Mouse (Mus musculus): ENCODE data around the gene Gm609.
"Not testable (repeated sequence)": the region's sequence is repeated elsewhere in the genome, so short reads cannot be mapped to it uniquely, and the experiment has no call there.

Gm609 gene

GRCm38 (mm10) chr16:45492927-45493326 lies at the start of gene Gm609:
TSS of gene Gm609 (minus strand) at chr16:45492969.
- DNase-seq (ENCODE audit: inconsistent ontology term), result no peak

- DNase-seq (ENCODE audit: inconsistent ontology term), result no peak
These were observed 49.3 kb upstream of the Gm609 start for GRCm38 (mm10) chr16:45542108-45542507.

GRCm38 (mm10) chr16:45538342-45538741 lies 45.6 kb upstream of the Gm609 start:
- not testable (repeated sequence) for DNase-seq (ENCODE audit: inconsistent ontology term)

DNA sequence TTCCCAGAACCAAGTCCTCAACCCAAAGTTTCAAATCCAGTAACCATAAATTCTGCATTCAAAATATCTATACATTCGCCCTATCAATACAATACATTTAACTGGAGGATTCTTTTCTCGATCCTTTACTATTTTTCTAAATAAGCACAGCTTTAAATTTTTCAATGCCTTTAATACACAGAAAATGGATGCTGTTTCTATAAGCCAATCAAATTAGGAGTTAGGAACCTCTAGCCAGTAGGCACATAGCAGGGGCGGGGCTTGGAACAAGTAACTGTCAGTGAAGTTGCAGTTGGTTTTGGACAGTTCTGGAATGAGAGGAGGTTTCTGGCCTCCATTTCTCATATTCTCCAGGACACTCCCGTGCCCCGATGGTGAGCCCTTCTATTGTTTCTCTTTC lies 42.2 kb upstream of the Gm609 start, which contains the start of gene Slc9c1:
Gene Slc9c1, plus strand, starts transcription at position 301 of the 400 bp plus-strand sequence.
- no peak for DNase-seq (ENCODE audit: inconsistent ontology term)

DNA sequence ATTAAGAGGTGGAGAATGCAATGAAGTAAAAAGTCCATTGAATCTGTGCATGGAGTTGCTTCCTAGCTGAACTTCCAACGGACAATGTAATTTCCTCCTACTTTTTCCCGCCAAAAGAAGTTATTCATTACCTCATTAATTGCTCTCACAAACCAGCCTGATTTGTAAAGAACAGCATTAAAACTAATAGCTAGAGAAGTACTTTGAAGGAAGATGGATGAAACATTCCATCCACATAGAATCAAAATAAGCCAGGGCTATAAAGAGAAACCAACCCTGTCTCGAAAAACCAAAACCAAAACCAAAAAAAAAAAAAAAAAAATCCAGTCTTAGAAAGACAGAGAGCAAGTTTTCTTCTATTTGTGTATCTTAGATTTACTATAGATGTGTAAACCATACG lies 39.2 kb upstream of the Gm609 start, which contains the start of gene Gm17783:
Gene Gm17783, minus strand, starts transcription at position 101 of the 400 bp plus-strand sequence.
- no peak for DNase-seq (ENCODE audit: inconsistent ontology term)

GRCm38 (mm10) chr16:45525551-45525950 lies 32.8 kb upstream of the Gm609 start:
- DNase-seq (ENCODE audit: inconsistent ontology term), result no peak

DNA sequence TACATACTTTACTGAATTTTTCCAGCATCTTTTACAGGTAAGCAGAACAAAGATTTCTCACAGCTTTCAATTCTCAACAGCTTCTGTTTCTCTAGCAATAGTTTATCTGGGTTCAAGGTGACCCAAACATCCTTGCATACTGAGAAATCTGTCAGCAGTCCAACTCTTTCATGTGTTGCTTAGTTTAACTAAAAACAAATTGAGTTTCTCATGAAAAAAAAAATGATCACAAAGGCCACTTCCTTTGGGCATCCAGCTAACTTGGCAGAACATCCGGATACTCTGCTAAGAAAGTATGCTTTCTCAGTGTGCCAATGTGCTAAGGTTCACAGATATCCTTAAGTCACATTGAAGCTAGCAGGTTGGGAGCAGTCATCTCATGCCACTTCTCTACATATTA lies 2.6 kb upstream of the Gm609 start:
- no peak for DNase-seq (ENCODE audit: inconsistent ontology term)

DNA sequence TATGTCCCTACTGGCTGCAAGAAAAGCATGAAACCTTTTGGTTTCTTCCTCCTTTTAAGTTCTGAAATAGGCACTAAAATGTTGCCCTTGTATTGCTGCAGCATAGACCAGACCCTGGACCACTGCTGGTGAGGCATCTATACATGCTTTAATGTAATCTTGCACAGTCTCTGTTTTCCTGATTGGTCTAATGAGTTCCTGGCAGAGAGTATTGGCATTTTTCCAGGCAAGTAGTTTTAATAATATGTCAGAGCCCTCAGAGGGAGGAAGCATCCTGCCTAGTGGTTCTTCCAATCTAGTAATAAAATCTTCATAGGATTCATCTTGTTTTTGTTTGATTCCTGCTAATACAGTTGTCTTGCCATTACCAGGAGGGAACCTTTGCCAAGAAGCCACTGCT lies 15.8 kb downstream of the Gm609 start:
- DNase-seq (ENCODE audit: inconsistent ontology term), result no peak

DNA sequence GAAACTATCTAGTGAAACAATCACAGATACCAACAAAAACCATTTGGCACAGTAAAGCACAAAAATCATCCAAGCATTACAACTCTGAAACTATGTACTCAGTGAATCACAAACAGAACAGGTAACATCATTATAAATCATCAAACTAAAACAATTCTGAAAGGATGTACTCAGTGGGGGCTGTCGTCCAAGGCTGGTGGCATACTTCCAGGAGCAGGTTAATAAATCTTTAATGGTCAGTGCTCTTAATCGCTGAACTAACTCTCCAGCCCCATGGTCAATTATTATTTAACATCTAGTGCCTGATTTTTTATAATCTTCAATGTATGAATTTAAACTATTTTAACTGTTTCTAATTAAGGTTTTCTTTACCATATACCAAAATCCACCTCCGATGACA lies 20.9 kb downstream of the Gm609 start:
- not testable (repeated sequence) for DNase-seq (ENCODE audit: inconsistent ontology term)

DNA sequence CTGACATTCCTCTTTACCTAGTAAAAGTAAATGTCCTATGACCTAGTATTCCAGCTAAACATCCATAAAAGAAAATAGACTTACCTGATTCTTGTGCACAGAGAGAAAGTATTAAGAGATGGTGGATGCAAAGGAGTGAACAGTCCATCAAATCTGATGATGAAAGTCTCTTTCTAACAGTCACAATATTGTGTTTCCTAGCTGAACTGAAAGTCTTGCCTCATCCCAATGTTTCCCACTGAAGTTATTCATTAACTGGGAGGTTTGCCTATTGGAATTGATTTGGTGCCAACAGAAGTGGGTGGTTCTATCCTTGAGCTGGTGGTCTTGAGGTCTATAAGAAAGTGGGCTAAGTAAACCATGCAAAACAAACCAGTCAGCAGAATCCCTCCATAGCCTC lies 38.0 kb downstream of the Gm609 start:
- DNase-seq (ENCODE audit: inconsistent ontology term), result no peak

- no peak for DNase-seq (ENCODE audit: inconsistent ontology term)
These were observed 55.5 kb downstream of the Gm609 start for GRCm38 (mm10) chr16:45437230-45437739.

GRCm38 (mm10) chr16:45435591-45435990 lies 57.2 kb downstream of the Gm609 start:
- DNase-seq (ENCODE audit: inconsistent ontology term), result no peak

GRCm38 (mm10) chr16:45427651-45428050 lies 65.1 kb downstream of the Gm609 start:
- DNase-seq (ENCODE audit: inconsistent ontology term), result no peak

- no peak for DNase-seq (ENCODE audit: inconsistent ontology term)
These were observed 79.3 kb downstream of the Gm609 start for GRCm38 (mm10) chr16:45413497-45413896.

DNA sequence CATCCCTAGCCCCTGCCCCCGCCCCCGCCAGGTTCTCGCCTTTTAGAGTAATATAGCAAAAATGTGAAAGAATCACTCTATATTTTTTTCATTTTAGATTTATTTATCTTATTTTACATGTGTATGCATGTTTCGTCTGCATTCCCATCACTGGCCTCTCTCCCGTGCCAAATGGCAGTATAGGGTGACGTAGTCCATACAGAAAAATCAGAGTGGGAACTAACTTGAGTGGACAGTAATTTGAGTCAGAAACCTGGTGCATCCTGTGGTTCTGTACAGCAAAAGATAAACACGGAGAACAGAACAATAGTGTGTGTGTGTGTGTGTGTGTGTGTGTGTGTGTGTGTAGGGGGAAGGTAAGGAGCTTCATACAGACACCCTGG lies 83.7 kb downstream of the Gm609 start:
- DNase-seq (ENCODE audit: inconsistent ontology term), result not testable (repeated sequence)

GRCm38 (mm10) chr16:45408425-45409063 lies 84.2 kb downstream of the Gm609 start, which contains the start of gene Cd200:
TSS of gene Cd200 (minus strand) at chr16:45409053.
- DNase-seq (ENCODE audit: inconsistent ontology term), result peak; percentile 52

GRCm38 (mm10) chr16:45407645-45408400 lies 84.9 kb downstream of the Gm609 start:
- DNase-seq (ENCODE audit: inconsistent ontology term), result no peak

GRCm38 (mm10) chr16:45407091-45407490 lies 85.7 kb downstream of the Gm609 start:
- DNase-seq (ENCODE audit: inconsistent ontology term), result no peak

GRCm38 (mm10) chr16:45402951-45403350 lies 89.8 kb downstream of the Gm609 start:
- DNase-seq (ENCODE audit: inconsistent ontology term), result no peak

DNA sequence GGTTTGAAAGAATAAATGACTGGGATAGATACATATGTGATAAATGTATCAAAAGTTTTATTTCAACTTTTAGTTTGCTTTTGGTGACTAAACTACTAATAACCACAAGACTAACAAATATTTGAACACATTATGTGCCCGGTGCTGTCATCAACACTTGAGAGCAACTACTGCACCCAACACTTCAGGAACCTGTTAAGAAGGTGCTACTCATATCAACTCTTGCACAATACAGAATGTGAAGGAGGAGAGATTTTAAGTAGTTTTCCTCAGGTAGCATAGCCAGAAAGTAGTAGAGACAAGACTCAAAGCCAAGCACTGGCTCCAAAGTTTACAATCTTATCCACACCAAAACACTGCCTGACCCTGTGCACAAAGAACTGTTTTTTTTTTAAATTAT lies 90.7 kb downstream of the Gm609 start:
- no peak for DNase-seq (ENCODE audit: inconsistent ontology term)

DNA sequence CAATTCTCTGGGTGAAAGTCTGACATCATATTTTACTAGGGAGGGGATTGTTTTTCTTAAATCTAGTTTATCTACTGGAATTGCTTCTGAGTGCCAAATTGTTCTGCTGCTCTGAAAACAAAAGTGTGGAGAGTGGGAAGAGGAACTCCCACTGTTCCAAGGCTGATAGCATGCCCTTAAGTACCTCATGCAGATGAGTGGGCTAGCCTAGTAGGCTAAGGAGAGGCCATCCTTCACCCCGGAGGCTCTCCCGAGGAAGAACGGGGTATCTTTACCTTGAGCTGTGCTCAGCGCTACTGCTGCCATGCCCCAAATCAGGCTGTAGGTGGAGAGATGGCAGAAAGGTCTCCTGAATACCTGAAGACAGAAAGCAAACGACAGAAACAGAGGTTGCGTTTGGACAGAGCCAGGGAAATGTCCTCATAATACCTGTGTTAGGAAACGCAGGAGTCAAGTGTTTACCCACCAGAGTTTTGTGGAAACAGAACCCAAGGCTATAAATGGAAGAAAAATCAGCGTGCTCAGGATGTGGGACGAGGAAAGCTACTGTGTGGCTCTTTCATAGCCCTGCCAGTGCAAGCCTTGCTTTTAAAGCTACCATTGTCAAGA lies 92.7 kb downstream of the Gm609 start:
- no peak for DNase-seq (ENCODE audit: inconsistent ontology term)

DNA sequence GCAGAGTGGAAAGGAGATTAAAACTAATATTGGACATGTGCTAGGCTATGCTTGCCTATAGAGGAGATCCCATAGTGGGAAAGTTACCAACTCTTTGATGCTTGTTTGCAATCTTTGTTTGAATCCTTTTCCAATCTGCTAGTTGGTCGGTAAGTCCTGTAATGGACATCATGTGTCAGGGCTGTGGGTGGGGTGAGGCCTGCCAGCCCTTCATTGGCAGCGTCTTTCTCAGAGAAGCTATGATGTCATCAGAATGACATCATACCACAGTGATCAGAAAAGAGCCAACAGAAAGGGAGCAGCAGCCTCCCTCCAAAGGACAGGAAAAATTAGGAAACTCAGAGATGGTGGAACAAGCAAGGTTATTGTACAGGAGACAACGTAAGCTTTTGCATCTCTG lies 93.4 kb downstream of the Gm609 start:
- no peak for DNase-seq (ENCODE audit: inconsistent ontology term)
